Mouse (Mus musculus) brown adipose tissue, adult 24 weeks (tissue): ENCODE measurements at regions not wholly inside any gene's neighbourhood (a gene's known extent, or its start where the extent isn't known, plus 50 kb on each side); places are given as distances from the start of the nearest gene placed in this dataset.

Experiments used
- H3K27ac ChIP-seq: fragments of 200-500 bp; replicated peaks from 2 replicates; pipeline ENCODE4 v1.5.1; 2012; ENCODE audit warnings: low read depth, mild to moderate bottlenecking, low read length
- H3K4me1 ChIP-seq: fragments of 200-500 bp; 2 replicates; pipeline ENCODE4 v1.6.1; 2012; ENCODE audit warnings: low read length, mixed read lengths; ENCODE audit not compliant: control insufficient read depth, insufficient read depth, insufficient read length
- H3K4me3 ChIP-seq: fragments of 200-500 bp; 2 replicates; pipeline ENCODE4 v1.5.1; 2012; ENCODE audit warnings: low read depth, mild to moderate bottlenecking, low read length, moderate library complexity; ENCODE audit not compliant: insufficient read depth

- no peak overlapping the region for H3K27ac ChIP-seq
- H3K4me3 ChIP-seq, result no peak overlapping the region
- H3K4me1 ChIP-seq, result peaks cover 7% of the 10 kb centered on the region; the same call in 1 of the 2 replicates
Measured at GRCm38 (mm10) chr3:52881139-52881538, 135.9 kb downstream of the Cog6 start.

GRCm38 (mm10) chr3:52879700-52880099 is 137.3 kb downstream of the Cog6 start:
- Histone ChIP-seq H3K4me3 (no peak overlapping the region), H3K27ac (no peak overlapping the region), H3K4me1 (peaks cover 7% of the 10 kb centered on the region; the same call in 1 of the 2 replicates)

GRCm38 (mm10) chr3:52878334-52878733 is 138.7 kb downstream of the Cog6 start:
- H3K4me3 ChIP-seq, result no peak overlapping the region
- peaks cover 7% of the 10 kb centered on the region; the same call in 1 of the 2 replicates for H3K4me1 ChIP-seq
- H3K27ac ChIP-seq, result no peak overlapping the region

- H3K4me3 ChIP-seq, result no peak overlapping the region
- no peak overlapping the region for H3K27ac ChIP-seq
- H3K4me1 ChIP-seq, result no peaks in the 10 kb centered on the region
Measured at GRCm38 (mm10) chr3:52872260-52872659, 144.8 kb downstream of the Cog6 start.

GRCm38 (mm10) chr3:52863146-52863849 is 153.7 kb downstream of the Cog6 start:
- Histone ChIP-seq H3K4me1 (no peaks in the 10 kb centered on the region), H3K27ac (no peak overlapping the region), H3K4me3 (no peak overlapping the region)

- Histone ChIP-seq H3K4me1 (no peaks in the 10 kb centered on the region), H3K4me3 (no peak overlapping the region), H3K27ac (no peak overlapping the region)
Measured at GRCm38 (mm10) chr3:52862026-52862425, 155.0 kb downstream of the Cog6 start.

GRCm38 (mm10) chr3:52861538-52861937 is 155.5 kb downstream of the Cog6 start:
- Histone ChIP-seq H3K4me1 (no peaks in the 10 kb centered on the region), H3K4me3 (no peak overlapping the region)

GRCm38 (mm10) chr3:52859848-52860247 is 157.2 kb downstream of the Cog6 start:
- Histone ChIP-seq H3K4me1 (no peaks in the 10 kb centered on the region), H3K4me3 (no peak overlapping the region), H3K27ac (no peak overlapping the region)

More at GRCm38 (mm10) chr3:52861538-52861937, 155.5 kb downstream of the Cog6 start:
- H3K27ac ChIP-seq, result no peak overlapping the region

- no peaks in the 10 kb centered on the region for H3K4me1 ChIP-seq
- no peak overlapping the region for H3K27ac ChIP-seq
- no peak overlapping the region for H3K4me3 ChIP-seq
Measured at GRCm38 (mm10) chr3:52859266-52859825, 157.7 kb downstream of the Cog6 start.

GRCm38 (mm10) chr3:52858259-52858658 is 158.8 kb downstream of the Cog6 start:
- H3K27ac ChIP-seq, result no peak overlapping the region
- H3K4me1 ChIP-seq, result no peaks in the 10 kb centered on the region
- H3K4me3 ChIP-seq, result no peak overlapping the region

GRCm38 (mm10) chr3:52857076-52857475 is 160.0 kb downstream of the Cog6 start:
- H3K4me3 ChIP-seq, result no peak overlapping the region
- no peak overlapping the region for H3K27ac ChIP-seq
- no peaks in the 10 kb centered on the region for H3K4me1 ChIP-seq

GRCm38 (mm10) chr3:52854560-52854959 is 162.5 kb downstream of the Cog6 start:
- Histone ChIP-seq H3K27ac (no peak overlapping the region), H3K4me3 (no peak overlapping the region), H3K4me1 (no peaks in the 10 kb centered on the region)

- Histone ChIP-seq H3K27ac (no peak overlapping the region), H3K4me3 (no peak overlapping the region), H3K4me1 (no peaks in the 10 kb centered on the region)
Measured at GRCm38 (mm10) chr3:52853126-52853525, 163.9 kb downstream of the Cog6 start.

GRCm38 (mm10) chr3:52845166-52845565 is 171.9 kb downstream of the Cog6 start:
- 0 out of 2 replicates have a peak, but pooled peaks cover under 1% of the 10 kb centered on the region for H3K4me1 ChIP-seq
- no peak overlapping the region for H3K4me3 ChIP-seq
- no peak overlapping the region for H3K27ac ChIP-seq

- Histone ChIP-seq H3K27ac (no peak overlapping the region), H3K4me3 (peak overlapping the region; percentile 16; the same call in 1 of the 2 replicates), H3K4me1 (0 out of 2 replicates have a peak, but pooled peaks cover 2% of the 10 kb centered on the region)
Measured at GRCm38 (mm10) chr3:52843998-52844397, 173.0 kb downstream of the Cog6 start.

- Histone ChIP-seq H3K4me3 (no peak overlapping the region), H3K4me1 (0 out of 2 replicates have a peak, but pooled peaks cover 2% of the 10 kb centered on the region), H3K27ac (no peak overlapping the region)
Measured at GRCm38 (mm10) chr3:52842866-52843425, 174.1 kb downstream of the Cog6 start.
